Mouse (Mus musculus) retina, adult 2 months (tissue): ENCODE measurements around the gene Mpv17.

Source experiments
- DNase-seq: peaks from one replicate; pipeline ENCODE4 v3.0.0-alpha.2; 2012; ENCODE audit warnings: low read depth, low spot score

Mpv17 gene

GRCm38 (mm10) chr5:31105814-31106335, 48.2 kb downstream of the Mpv17 start, which contains the start of gene Dnajc5g:
Dnajc5g (plus strand) TSS chr5:31106285.
- no peak for DNase-seq

- DNase-seq, result no peak
These were observed 58.2 kb downstream of the Mpv17 start for GRCm38 (mm10) chr5:31095711-31096480.

- DNase-seq, result no peak
These were observed 59.0 kb downstream of the Mpv17 start for GRCm38 (mm10) chr5:31094799-31095691.

DNA sequence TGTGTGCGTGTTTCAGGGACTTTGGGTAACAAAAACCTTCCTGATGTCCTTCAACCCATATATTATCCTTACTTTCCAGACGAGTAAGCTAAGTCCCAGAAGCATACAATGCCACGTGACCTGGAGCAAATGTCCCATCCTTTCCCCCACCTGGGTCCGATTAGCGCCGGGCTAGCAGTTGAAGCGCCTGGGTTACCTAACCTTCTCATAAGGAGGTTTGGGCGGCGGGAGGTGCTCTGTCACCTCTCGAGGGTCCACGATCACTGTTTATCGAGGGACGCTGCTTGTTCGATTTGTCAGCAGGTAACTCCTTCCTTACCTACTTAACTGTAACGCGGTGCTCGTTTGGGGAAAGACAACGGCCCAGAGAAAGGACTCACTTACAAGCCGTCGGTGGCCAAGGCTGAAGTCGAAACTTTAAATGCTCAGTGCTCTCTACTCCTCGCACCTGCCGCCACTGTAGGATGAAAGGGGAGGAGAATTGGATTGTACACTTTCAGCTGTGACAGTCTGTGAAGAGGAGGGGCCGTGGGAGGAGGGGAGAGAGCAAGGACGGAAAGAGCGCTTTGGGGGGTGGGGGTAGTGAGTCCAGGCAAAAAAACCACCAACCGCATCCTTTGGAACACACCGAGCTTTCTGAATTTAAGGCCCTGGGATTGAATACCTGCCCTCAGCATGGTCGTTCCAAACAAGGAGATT, 59.8 kb downstream of the Mpv17 start:
- no peak for DNase-seq

- no peak for DNase-seq
These were observed 60.7 kb downstream of the Mpv17 start for GRCm38 (mm10) chr5:31093151-31094041.

GRCm38 (mm10) chr5:31092231-31092975, 61.6 kb downstream of the Mpv17 start:
- DNase-seq, result no peak
